Mouse (Mus musculus): ENCODE measurements around the gene Dlg4.

Dlg4 gene

DNA sequence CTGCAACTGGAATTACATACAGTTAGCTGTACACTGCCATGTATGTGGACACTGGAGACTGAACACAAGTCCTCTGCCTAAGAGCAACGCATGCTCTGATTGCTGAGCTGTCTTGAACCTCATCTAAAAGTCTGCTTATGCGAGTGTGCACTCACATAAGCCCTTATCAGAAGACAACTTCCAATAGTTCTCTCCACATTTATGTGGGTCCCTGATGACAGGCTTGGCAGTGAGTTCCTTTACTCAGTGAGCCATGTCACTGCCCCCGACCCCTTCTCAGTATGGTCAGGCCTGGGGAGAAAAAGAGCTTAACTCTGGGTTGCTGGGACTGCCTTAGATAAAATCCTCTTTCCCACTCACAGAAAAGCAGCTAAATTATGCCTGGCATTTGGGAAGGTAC, at the start of gene Dlg4:
Gene Dlg4 (plus strand): TSS at position 274 of the 400 bp plus-strand sequence.
- in situ Hi-C loops (cut with MboI, MseI), result no loop called here

DNA sequence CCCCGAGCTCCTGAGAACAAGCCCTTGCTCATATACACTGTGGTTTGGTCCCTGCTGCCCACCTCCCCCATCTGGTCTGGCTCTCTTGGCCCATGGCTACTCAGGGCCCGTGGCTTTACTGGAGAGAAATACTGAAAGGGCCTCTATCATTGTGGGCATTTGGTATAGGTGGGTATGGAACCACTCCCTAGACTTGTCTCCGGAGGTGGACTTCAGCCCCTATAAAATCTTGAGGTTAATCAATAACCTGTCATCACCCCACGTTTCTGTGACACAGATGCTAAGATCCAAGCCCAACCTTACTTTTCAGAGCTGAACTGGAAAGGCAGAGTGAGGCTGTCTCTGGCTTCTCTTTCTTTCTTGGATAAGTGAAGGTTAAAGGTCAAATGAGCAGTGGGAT, 47.9 kb upstream of the Dlg4 start:
- in situ Hi-C loops (cut with MboI, MseI), result no loop called here

DNA sequence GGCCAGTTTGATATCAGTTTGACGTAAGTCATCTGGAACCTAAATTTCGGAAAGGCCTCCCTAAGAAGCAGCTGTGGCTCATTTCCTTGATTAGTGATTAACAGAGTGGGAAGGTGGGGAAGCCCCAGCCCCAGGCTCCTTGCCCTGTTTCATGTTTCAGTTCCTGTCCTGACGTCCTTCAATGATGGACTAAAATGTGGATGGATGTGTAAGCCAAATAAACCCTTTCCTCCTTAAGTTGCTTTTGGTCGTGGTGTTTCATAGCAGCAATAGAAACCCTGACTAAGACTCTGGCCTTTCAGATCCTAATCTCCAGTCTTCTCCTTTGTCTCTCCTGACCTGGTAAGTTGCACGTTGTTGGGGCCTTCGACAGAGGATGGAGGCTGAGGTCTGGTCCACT, 46.5 kb upstream of the Dlg4 start:
- in situ Hi-C loops (cut with MboI, MseI), result no loop called here

DNA sequence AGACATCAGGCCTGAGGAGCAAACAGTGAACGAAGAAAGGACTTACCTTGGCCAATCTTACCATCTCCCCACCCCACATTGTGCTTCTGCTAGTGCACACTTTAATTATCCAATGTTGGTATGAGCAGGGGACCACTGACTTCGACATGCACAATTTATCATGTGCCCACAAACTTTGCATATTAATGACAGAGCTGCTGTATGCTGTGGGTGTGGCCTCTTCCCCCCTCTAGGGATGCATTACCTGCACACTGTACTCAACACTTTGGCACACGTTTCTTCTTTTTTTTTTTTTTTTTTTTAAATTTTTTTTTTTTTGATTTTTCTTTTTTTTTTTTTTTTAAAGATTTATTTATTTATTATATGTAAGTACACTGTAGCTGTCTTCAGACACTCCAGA, 46.0 kb upstream of the Dlg4 start:
- in situ Hi-C loops (cut with MboI, MseI), result no loop called here

DNA sequence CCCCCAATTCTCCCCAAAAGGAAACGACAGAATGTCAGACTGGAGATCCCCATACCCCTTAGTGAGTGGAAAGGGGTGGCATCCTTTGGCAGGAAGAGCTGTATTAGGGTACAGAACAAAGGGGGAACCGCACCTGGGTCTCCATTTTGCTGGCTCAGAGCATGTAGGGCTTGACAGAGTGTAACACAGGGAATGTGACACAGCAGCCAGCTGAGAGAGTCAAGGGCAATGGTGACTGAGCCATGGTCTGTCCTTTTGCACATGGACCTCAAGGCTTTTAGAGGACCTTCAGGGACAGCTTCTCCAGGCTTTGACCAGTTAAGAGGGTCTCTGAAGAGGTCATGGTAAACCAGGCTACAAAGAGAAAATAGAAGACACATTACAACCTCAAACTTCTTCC, 41.8 kb upstream of the Dlg4 start:
- in situ Hi-C loops (cut with MboI, MseI), result no loop called here

DNA sequence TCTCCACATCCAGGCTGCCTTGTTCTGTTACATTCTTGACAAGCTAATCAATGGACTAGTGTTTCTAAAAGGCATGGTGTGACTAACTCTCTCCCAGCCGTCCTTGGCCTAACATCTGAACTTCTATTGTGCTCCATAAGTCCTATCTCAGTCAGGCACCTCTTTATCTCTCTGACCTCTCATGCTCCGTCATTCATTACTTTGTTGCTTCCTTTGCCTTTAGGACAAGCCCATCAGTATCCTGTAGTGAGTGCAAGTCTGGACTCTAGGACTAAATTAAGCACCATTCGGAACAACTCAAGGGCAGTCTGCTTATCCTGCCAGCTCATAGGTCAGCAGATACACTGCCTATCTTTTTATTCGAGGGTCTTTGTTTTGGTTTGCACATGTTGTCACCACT, 40.5 kb upstream of the Dlg4 start:
- in situ Hi-C loops (cut with MboI, MseI), result no loop called here

DNA sequence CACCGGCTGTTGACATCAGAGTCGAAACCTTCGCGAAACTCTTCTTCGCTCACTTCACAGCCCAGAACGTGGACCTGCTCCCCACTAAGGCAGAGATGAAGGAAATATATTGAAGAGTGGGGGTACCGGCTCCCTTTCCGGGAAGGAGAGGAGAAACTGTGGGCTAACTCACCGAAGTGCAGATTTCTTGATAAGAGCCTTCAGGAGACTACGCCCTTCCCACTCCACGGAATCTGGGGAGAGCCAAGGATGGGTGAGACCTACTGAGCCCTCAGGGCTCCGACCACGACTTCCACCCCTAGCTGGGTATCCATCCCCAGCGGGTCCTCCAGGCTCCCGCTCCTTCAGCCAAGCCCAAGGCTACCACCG, 36.9 kb upstream of the Dlg4 start:
- in situ Hi-C loops (cut with MboI, MseI), result no loop called here

DNA sequence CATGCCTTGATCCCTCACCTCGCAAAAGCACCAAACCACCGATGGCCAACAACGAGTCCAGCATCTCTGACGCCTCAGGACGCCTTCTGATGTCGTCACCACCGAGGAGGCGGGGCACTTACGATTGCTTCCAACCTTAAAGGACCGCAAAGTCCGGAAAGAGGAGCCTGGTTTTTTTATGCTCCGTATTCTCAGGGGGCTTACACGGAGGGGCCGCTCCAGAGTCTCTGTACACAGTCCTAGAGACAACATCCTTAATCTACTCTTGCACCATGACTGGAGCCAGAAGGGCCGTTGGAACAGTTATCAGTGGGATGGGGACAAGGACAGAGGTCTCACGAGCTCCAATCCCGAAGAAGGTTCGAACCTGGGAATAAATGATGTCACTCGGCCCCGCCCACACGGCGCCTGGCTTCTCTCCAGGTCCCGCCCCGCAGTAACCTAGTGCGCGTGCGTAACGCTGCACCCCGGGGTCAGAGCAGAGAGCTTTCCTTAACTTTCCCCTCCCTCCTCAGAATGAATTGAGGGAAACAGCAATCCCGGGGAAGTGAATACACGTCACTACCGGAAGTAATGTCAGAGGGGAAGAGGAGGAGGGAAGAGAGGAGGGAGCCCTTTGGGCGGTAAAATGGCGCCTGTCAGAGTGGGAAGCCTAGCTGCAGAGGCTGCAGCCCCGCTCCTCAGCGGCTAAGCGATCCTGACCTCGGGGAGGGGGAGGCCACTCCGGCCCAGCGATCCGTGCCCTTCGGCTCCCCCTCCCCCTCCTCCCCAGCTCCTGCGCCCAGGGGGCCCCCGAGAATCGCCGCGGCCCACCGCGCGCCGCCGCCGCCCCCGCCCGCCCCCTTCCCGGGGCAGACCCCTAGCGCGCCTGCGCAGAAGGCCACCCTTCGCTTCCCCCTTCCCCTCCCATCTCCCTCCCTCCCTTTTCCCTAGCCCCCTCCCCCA, 36.3 kb upstream of the Dlg4 start:
- in situ Hi-C loops (cut with MboI, MseI), result no loop called here

DNA sequence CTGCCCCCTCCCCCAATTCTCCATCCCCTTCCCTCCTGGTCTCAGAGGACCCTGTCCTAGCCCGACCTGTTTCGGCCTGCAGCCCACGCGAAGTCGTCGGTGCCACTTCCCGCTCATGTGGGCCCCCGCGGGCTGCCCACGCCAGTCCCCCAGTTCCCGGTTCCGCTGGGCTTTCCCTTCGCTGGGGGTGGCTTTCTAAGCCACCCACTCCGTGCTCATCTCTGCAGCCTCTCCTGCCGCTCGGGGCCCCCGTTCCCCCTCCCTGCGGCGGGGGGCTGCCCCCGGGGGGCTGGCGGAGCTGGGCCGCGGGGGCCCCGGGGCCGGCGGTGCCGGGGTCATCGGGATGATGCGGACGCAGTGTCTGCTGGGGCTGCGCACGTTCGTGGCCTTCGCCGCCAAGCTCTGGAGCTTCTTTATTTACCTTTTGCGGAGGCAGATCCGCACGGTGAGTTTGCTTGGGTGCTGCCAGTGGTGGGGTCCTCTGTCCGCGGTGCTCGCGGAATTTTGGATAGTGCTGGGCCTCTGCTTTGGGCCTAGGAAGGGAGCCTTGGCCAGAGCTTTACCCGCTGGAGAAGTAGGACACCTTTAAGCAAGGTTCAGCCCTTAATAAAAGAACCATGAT, 35.5 kb upstream of the Dlg4 start, which contains the start of gene Ctdnep1:
Gene Ctdnep1 (plus strand): TSS at position 16 of the 622 bp plus-strand sequence.
- in situ Hi-C loops (cut with MboI, MseI), result no loop called here

DNA sequence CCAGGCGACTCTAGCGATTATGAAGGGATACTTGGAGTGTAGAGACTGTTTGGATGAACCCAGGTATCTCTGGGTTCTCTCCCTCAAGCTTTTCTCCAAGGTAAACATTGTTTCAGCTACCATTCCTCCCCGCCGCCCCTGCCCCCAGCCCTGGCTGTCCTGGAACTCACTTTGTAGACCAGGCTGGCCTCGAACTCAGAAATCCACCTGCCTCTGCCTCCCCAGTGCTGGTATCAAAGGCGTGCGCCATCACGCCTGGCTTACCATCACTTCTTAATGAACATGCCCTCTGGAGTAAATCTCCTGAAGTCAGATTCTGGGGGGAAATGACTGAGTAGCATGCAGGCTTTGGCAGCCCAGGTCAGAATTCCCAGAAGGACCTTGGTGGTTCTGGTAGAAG, 34.5 kb upstream of the Dlg4 start, which contains the start of gene Elp5:
Gene Elp5 (minus strand): TSS at position 293 of the 400 bp plus-strand sequence.
- in situ Hi-C loops (cut with MboI, MseI), result no loop called here

DNA sequence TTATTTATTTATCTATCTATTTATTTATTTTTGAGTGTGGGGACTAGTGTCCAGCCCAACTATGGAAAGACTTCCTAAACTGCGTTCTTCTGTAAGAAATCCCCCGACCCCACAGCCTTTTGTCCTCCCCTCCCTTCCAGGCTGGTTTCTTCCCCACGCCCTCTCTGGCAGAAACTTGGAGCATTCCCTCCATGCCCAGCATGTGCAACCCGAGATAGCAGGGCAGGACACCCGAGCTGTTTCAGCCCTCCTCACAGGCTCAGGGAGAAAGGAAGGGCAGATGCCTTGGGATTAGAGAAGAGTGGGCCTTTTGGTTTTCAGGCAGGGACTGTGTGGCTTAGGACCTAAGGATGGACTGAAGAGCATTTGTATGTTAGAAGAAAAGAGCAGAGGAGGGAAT, 33.9 kb upstream of the Dlg4 start:
- in situ Hi-C loops (cut with MboI, MseI), result no loop called here

DNA sequence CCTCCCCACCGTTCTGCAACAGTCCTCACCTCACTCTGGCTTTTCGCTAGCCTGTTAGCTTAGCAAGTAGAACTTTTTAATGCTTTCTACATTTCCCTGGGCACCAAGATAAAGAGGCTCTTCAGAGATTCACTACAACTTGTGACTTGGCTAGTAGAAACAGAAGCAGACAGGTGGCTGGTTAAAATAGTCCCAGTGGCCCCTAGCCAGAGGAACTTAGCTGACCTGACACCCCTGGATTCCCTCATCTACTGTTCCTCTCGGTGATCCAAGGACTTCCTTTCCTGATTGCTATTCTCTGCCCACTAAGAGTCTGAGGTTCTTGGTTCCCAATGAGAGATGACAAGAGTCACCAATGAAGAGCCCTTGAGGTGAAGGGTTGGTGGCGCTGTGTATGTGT, 33.4 kb upstream of the Dlg4 start:
- in situ Hi-C loops (cut with MboI, MseI), result no loop called here

DNA sequence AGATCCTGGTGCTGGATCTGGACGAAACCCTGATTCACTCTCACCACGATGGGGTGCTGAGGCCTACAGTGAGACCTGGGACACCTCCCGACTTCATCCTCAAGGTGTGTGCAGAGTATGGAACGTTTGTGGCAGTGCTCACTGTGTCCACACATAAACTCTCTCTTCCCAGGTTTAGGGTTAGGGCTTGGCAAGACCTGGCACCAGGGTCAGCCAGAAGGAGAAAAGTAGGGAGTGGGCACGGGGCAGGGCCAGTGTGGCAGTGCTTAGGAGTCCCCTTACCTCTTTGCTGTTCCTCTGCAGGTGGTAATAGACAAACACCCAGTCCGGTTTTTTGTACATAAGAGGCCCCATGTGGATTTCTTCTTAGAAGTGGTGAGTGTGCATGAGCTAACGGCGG, 32.3 kb upstream of the Dlg4 start:
- in situ Hi-C loops (cut with MboI, MseI), result no loop called here

DNA sequence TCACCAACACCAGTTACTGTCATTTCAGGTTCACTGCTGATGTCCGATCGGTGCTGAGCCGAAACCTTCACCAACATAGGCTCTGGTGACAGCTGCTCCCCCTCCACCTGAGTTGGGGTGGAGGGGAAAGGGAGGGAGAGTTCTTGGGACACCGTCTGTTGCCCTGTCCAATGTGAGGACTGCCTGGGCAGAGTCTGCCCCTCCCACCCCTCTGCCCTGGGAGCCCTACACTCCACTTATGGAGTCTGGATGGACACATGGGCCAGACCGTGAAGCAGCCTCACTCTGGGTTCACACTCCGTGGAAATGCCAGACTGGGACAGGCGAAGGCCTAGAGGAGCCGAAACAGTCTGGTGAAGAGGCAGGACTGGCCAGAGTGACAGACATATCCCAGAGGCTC, 26.8 kb upstream of the Dlg4 start:
- in situ Hi-C loops (cut with MboI, MseI), result loop anchor here (10.0 kb wide), 1 partner anchor 895 kb away; the partner anchor contains the start of gene Per1

DNA sequence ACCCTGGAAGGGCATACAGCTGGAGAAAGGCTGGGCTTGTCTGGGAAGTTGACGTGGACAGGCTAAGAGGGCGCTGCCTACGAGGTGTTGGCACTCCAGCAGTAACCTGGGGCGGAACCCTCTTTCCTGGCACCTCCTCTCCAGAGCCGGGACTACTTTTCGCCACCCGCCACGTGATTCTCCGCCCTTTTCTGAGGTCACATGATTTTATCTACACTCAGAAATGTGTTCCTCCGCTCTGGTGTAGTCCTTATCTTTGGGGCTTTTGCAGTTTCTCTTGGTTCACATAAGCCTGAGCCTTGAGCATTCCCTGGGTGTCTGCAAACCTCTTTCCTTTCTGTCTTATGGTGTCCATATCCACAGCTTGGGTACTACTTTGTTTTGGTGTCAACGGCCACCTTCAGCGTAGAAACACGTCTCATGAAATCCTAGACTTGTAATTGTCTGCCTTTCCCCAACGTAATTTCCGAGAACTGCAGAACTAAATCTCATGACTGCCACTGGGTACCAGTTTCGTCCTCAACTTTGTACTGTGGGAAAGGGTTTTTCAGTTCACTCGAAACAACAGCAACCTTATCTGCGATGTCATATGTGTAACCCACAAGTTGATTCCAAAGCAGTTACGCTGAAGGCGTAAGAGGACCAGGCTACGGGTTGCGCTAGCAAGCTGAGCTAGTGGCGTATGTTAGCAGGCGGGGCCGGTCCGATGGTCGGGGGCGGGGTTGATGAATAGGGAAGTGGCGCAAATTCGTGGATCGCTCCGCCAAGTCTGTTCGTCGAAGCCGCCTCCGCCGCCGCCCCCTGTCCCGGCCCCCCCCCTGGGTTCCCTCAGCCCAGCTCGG, 25.7 kb upstream of the Dlg4 start, which contains the start of gene Gabarap:
Gene Gabarap (plus strand): TSS at position 294 of the 842 bp plus-strand sequence.
- in situ Hi-C loops (cut with MboI, MseI), result loop anchor here (10.0 kb wide), 1 partner anchor 896 kb away; the partner anchor contains the start of gene Per1

DNA sequence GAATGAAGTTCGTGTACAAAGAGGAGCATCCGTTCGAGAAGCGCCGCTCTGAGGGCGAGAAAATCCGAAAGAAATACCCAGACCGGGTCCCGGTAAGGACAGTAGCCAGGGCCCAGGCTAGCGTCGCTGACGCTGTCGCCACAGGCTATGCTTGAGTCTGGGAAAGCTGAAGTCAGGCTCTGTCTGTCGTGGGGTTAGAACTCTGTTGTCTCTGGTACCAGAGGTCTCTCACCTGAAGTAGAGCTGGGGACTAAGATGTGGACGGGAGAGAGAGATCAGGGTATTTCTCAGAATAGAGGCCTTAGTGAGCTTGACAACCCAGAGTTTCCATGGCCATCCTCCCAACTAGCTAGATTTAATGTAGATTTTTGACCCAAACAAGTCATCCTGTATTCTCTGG, 25.0 kb upstream of the Dlg4 start:
- in situ Hi-C loops (cut with MboI, MseI), result loop anchor here (10.0 kb wide), 1 partner anchor 897 kb away; the partner anchor contains the start of gene Per1

DNA sequence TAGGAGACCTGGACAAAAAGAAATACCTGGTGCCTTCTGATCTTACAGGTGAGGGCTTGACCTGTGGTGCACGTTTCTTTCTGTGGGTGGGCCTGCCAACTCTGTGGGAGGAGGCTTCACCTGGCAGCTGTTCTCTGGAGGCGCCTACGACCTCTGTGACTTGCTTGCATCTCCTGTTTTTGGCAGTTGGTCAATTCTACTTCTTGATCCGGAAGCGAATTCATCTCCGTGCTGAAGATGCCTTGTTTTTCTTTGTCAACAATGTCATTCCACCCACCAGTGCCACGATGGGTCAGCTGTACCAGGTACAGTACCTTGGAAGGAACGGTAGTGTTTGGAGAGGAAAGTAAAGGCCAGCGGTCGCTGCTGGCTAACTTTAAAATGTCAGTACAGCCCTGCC, 24.3 kb upstream of the Dlg4 start:
- in situ Hi-C loops (cut with MboI, MseI), result loop anchor here (10.0 kb wide), 1 partner anchor 898 kb away; the partner anchor contains the start of gene Per1

DNA sequence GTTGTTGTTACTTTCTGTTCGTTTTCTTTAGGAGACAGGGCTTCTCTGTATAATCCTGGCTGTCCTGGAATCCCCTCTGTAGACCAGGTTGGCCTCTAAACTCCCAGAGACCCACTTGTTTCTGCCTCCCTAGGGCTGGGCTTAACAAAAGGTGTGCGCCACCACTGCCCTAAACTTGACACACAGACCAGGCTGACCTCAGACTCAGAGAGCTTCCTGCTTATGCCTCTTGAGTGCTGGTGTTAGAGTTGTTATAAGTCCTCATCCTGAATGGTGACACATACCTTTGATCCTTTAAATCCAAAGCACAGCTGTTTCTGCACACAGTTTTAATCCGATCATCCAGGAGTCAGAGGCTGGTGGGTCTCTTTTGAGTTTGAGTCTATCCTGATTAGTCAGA, 23.8 kb upstream of the Dlg4 start:
- in situ Hi-C loops (cut with MboI, MseI), result loop anchor here (10.0 kb wide), 1 partner anchor 898 kb away; the partner anchor contains the start of gene Per1

DNA sequence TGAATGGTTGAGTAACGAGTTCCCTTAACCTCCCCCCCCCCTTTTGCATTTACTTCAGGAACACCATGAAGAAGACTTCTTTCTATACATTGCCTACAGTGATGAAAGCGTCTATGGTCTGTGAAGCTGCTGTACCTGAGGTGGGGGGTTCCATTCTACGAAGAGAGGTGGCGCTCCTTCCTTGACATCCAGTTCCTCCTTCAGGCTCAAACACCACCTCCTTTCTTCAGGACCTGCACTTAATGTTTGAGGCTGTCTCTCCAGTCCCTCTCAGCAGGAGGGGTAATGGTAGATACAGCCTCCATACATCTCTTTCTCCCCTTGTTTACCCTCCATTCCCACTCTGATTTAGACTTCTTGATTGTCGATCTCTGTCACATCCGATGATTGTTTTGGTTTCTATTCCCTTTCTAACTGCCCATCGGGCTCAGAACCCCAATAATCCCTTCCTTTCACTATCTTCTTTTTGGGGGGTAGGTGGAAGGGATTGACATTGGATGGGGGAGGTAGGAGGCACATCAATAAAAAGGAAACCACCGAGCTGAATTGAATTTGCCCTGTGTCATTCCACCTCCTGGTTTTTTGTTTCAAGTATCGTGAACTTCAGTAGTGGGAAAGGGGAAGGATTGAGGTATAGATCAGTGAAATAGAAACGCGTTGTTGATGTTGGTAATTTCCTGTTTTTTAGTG, 22.2 kb upstream of the Dlg4 start:
- in situ Hi-C loops (cut with MboI, MseI), result loop anchor here (10.0 kb wide), 1 partner anchor 900 kb away; the partner anchor contains the start of gene Per1

DNA sequence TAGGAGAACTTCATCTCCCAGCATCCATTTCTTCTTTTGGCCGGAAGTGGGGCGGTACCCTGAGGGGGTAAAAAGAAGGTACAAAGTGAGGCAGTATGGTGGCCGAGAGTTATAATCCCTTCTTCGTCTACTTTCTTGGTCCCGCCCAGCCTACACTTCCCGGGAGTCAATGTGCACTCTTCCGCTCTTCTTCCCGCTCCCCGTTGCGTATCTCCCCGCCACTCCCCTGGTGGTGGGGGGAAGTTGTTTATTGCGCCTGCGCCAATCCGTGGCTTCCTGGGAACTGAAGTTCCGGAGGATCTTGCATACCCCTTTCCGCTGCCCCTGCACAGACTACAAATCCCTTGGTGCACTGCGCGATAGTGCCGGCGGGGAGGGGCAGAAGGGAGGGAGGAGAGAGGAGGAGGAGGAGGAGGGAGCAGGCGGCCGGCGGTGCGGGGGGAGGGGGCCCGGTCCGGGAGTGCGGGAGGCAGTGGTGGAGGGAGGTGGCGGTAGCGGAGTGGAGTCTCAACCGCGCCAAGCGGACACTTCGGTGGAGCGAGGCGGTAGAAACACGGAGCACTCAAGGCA, 21.3 kb upstream of the Dlg4 start, which contains the start of gene Phf23:
Gene Phf23 (plus strand): TSS at position 387 of the 570 bp plus-strand sequence.
- in situ Hi-C loops (cut with MboI, MseI), result loop anchor here (10.0 kb wide), 1 partner anchor 901 kb away; the partner anchor contains the start of gene Per1

All from regulatory T cell (primary cell).